Mouse (Mus musculus) spleen, adult 12 weeks (tissue): ENCODE measurements around the gene Pgpep1l.
"Not testable (repeated sequence)": the region's sequence is repeated elsewhere in the genome, so short reads cannot be mapped to it uniquely, and the experiment has no call there.

Experiments
- DNase-seq: peaks from one replicate; pipeline ENCODE4 v3.0.0; 2022; ENCODE audit warnings: low spot score

Gene Pgpep1l

GRCm38 (mm10) chr7:68264028-68264453 is at the start of gene Pgpep1l:
Gene Pgpep1l (minus strand): TSS chr7:68264233.
- no peak for DNase-seq

DNA sequence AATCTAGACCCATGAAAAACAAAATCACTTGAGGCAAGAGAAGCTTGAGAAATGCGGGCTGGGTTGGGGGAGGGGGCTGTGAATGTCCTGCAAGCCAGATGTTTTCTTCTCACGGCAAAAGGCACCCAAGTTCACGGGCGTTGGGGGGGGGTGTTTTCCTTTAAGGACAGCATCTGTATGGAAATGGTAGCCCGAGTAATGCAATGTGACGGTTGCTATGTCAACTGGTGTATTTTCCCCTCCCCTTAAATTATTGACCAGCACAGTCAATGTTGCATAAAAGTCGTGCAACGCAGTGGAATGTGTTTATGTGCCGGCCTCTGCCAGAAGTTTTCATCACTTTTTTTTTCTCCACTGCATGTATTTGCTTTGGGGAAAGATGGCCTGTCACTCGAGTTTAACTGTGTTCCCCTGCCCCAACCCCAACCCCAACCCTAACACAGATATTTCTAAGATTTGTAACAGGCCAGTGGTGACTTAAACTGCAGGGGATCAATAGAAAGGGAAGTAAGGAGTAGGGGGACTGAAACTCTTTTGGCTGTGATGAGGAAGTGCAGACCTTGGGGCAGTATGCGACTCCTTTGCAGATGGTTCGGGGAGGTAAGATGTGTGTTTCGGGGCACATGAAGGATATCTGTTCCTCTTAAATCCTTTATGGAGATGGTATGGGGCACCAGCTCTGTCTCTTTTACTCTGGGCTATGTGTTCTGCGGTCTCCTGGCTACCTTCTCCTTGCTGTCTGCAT is 49.2 kb upstream of the Pgpep1l start:
- DNase-seq = no peak

- no peak for DNase-seq
Observed at GRCm38 (mm10) chr7:68312395-68312794, 48.4 kb upstream of the Pgpep1l start.

GRCm38 (mm10) chr7:68311469-68311868 is 47.4 kb upstream of the Pgpep1l start:
- no peak for DNase-seq

DNA sequence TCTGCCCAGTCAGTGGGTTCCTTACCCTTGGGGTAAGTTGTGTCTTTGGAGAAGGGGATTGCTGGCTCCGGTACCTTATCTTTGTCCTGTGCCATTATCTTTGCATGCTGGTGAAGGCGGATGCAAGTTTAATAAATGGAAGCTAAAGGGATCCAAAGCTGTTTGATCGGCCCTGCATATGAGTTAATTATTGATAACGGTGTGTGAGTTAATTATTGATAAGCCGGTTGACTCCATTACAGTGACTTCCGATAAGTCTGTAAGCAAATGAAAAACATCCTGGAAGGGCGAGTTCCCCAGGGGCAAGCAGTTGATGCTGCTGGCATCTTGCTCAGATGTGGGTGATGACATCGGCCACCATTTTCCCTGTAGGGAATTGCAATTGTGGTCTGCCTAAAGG is 42.7 kb upstream of the Pgpep1l start:
- no peak for DNase-seq

- no peak for DNase-seq
Observed at GRCm38 (mm10) chr7:68305781-68306575, 41.9 kb upstream of the Pgpep1l start.

- no peak for DNase-seq
Observed at GRCm38 (mm10) chr7:68303685-68304084, 39.7 kb upstream of the Pgpep1l start.

DNA sequence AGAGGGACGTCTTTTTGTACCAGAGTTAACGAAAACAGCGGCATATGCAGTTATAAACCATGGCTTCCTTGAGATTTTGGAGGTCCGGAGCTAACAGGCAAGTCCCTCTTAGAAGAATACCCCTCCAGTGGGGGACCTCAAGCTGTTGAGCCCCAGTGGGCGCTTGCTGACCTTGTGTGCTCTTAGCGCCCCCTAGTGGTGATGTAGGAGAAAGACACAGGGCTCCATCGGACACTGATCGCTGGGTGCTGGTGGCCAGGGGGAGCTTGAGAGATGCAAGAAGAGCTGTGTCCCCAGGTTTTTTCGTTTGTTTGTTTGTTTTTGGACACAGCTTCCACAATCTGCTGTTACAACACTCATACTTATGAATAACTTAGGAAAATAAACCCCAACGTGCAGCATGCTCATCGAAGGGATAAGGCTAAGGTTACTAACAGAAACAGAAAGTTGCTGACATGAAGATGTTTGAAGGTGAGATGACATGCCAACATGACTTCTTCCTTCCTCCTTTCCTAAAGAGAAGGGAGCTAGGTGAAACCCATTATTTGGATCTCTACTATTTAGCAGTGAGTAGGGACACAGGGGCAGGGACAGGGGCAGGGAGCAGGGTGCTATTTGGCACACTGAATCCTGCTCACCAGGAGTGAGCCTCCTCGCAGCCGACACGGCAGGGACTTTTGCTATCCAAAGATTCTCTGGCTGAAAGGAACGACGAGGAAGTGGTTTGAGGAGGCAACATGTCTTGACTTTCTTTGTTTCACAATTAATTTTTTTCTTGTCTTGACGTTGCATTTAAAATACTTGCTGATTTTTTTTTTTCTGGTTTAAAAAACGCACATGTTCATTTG is 38.8 kb upstream of the Pgpep1l start:
- DNase-seq = peak; percentile 44

GRCm38 (mm10) chr7:68301160-68301559 is 37.1 kb upstream of the Pgpep1l start:
- DNase-seq = no peak

DNA sequence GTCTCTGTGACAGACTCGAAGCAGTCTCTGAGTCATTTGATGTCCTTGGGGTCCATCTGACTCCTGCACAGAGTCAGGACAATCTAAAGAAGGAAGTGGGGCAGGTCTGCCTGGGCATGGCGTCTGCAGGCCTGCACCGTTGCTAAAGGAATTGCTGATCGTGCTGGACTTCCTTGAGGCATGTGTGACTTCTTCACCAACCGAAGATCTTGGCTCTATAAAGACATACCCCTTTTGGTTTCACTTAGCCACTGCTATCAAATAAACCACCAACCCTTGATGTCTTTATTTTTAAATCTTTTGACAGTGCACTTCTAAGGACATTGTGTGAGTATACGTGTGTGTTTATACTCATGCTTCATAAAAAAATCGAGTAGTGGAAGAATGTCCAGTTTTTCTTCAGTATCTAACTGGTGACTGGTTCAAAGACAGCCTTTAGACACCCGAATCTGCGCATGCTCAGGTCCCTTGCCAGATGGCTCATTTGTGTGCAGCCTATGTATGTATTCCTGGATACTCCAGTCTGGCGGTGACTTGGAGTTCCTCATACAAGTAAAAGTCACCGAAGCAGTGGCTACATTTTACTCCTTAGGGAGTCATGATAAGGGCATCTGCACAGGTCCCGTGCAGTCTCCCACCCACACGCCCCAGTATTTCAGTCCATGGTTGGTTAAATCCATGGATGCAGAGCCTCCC is 34.5 kb upstream of the Pgpep1l start:
- no peak for DNase-seq

GRCm38 (mm10) chr7:68296487-68296886 is 32.5 kb upstream of the Pgpep1l start:
- no peak for DNase-seq

DNA sequence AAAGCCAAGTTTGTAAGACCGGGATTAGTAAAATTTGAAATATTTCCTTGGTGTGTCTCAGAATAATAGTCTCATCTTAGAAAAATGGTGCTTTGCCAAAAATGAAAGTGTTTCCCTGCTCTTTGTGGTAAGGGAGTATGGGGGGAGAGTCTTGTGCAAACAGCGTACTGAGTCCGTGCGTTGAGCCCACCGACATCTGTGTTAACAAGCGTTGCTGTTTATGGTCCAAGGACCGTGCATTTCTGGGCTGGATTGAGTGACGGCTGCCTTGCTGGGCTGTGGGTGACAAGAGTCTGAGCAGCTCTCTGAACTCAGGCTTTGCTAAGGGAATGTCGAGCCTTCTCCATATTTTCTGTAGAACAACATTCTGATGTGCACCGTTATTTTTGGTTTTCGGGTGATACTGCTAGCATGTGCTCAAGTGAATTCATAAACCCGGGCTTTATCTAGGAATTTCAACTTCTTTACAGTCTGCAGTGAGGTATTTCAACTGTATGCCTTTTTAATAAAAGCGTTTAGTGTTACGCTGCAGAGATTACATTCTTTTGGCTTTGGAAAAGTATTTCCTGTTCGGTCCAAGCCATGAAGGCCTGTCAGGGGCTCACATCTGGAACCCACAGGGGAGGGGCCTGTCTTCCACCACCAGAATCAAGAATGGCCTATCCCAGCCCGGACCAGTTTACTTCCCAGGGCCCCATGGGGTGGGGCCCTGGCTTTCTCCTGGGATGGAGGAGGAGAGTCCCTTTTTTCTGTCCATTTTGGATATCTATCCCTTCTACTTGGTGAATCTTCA is 30.2 kb upstream of the Pgpep1l start:
- no peak for DNase-seq

DNA sequence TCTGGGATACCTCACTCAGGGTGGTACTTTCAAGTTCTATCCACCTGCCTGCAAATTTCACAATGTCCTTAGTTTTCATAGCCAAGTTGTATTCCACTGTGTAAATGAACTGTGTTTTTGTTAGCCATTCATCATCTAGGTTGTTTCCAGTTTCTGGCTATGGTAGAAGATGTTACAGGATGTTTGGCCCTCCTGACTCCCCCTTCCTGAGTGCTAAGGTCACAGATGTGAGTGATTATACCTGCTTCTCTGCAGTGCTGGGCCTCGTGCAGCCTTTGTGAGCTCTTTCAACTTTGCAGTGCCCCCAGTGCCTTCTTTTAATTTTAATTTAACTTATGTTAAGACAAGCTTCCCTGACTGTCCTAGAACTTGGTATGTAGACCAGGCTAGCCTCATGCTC is 27.6 kb upstream of the Pgpep1l start:
- DNase-seq = no peak

DNA sequence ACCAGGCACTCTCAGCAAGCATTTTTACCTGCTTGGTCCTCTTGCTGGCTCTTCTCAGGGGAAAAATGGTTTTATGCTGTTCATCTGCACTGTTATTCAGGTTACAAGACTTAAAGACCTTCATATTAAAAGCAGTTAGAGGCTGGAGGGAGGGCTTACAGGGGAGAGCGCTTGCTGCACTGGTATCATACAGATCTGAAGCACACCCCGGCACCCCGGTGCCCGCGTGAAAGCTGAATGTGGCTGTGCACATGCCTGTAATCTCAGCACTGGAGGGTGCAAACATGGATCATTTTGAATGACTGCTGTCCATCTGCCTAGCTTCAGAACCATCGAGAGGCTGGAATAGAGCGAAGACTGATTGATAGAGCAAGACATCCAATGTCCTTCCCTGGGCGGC is 25.0 kb upstream of the Pgpep1l start:
- DNase-seq = no peak

- not testable (repeated sequence) for DNase-seq
Observed at GRCm38 (mm10) chr7:68288000-68288399, 24.0 kb upstream of the Pgpep1l start.

DNA sequence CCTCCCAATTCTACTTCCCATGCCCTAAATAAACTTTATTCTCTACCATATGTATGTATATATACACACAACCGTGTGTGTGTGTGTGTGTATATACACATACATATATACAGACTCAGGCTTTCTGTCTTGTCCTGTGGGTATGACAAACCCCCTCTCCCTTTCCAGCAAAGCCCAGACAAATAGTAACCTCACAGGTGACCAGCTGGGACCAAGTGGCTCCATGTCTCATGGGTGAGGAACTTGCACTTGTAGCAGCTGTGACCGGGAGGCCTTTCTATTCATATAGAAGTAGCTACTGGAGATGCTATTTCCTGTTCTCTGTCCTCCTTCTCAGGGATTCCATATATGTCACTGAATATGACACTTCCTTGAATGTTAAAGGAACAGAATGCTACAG is 23.5 kb upstream of the Pgpep1l start:
- DNase-seq = no peak

- DNase-seq = no peak
Observed at GRCm38 (mm10) chr7:68286526-68287481, 22.8 kb upstream of the Pgpep1l start.

DNA sequence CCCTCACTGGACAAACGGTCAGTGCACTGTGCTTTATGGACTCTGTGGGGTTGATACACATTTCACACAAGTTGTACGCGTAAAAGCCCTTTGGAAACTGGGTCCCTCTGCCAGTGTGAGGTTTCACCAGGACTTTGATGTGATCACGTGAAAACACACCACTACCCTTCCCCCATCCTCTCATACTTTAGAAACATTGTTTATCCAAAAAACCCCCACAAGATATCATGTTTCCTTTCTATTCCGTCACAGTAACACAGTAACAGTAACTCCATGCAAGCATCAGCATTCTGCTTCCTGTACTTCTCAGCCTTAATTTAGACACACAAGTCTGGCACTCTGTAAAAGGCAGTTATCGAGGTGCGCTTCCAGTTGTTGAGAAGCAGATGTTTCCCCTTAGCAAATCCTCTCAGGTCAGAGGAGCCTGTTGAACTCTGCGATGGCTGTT is 21.8 kb upstream of the Pgpep1l start:
- DNase-seq = no peak

GRCm38 (mm10) chr7:68283776-68284175 is 19.7 kb upstream of the Pgpep1l start:
- no peak for DNase-seq

DNA sequence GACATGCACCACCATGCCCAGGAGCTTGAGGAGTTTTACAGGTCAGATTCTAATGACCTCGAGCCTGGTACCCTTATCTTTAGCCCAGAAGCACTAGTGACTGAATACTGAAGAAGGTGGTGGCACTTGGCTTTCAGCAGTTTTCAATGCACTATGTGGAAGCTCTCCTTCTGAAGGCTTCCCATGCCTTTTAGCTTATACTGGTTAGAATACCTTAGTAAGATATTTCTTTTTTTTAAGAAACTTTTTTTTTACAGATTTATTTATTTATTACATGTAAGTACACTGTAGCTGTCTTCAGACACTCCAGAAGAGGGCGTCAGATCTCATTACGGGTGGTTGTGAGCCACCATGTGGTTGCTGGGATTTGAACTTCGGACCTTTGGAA is 19.1 kb upstream of the Pgpep1l start:
- not testable (repeated sequence) for DNase-seq
